Comparison of ENCODE assay signal across 18 mouse cellular contexts in the genomic region with DNA sequence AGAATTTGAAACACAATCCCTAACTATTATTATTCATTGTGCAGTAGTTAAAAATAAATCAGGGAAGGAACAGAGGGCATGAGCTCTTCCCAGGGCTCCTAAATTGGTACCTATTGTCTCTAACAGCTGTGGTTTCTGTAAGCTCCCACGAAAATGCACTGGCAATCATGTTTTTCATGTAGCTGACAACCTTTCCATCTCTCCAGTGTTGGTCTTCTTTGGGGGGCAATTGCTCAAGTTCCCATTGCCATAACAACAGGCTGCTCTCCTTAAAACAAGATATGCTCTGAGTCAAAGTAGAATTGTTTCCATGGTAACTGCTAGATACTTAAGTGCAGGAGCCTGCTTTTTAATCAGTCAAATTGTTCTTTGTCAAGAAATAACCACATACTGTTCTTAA.
A peak's percentile ranks its signal among the peaks of the same experiment; 100 is the strongest.
DNase-seq lines count a peak whose midpoint lies in the region; ATAC-seq and TF ChIP-seq lines count a peak whose summit lies in the region.
"Had no signal": no experiment of that assay in that cellular context is flagged by ENCODE, and none has a peak within 500 bp of the region (broad histone marks: within the 10 kb centered on the region; RNA-seq: fewer than 3 reads in every experiment).

No protein-coding gene starts in this region.

- H3K27ac ChIP-seq in forebrain, postnatal 0 days (ENCODE audit: low read depth, low read length): peak overlapping the region; percentile 78
- peak overlapping the region; percentile 47; the same call in 1 of the 2 replicates for H3K27ac ChIP-seq in midbrain, postnatal 0 days (ENCODE audit: low read depth, low read length)
- H3K27ac ChIP-seq: kidney, postnatal 0 days; macrophage had no signal

- no peaks in the 10 kb centered on the region; the same call in 1 of the 2 replicates for H3K36me3 ChIP-seq in forebrain, postnatal 0 days (ENCODE audit: insufficient read depth)
- H3K36me3 ChIP-seq in midbrain, postnatal 0 days (ENCODE audit: insufficient read depth, low read length): no peaks in the 10 kb centered on the region

- no peak overlapping the region for H3K4me2 ChIP-seq in forebrain, postnatal 0 days (ENCODE audit: low read depth)
- H3K4me2 ChIP-seq in midbrain, postnatal 0 days (ENCODE audit: low read depth, low read length, poor library complexity, severe bottlenecking): no peak overlapping the region
- H3K4me2 ChIP-seq: heart, embryonic 11.5 days; lung, embryonic 14.5 days had no signal

- WGBS in forebrain, postnatal 0 days: 2% methylated on average over 1 of the region's 1 CpGs
- WGBS in midbrain, postnatal 0 days: 10% methylated on average over 1 of the region's 1 CpGs

- no peak for TF ChIP-seq CTCF in forebrain, postnatal 0 days (IDR thresholded peaks at IDR 0.05; ENCODE audit: low read depth)
- no peak for TF ChIP-seq CTCF in midbrain, postnatal 0 days (IDR thresholded peaks at IDR 0.05)

- H3K4me1 ChIP-seq in forebrain, postnatal 0 days (ENCODE audit: insufficient read depth): peaks cover 9% of the 10 kb centered on the region
- H3K4me1 ChIP-seq in midbrain, postnatal 0 days (ENCODE audit: insufficient read depth, low read length): peaks cover 3% of the 10 kb centered on the region; the same call in 1 of the 2 replicates

- H3K27me3 ChIP-seq in forebrain, postnatal 0 days (ENCODE audit: insufficient read depth, low read length): no peaks in the 10 kb centered on the region
- no peaks in the 10 kb centered on the region for H3K27me3 ChIP-seq in midbrain, postnatal 0 days (ENCODE audit: insufficient read depth, low read length)

- no peak overlapping the region for H3K4me3 ChIP-seq in forebrain, postnatal 0 days (ENCODE audit: low read depth, low read length)
- no peak overlapping the region for H3K4me3 ChIP-seq in midbrain, postnatal 0 days (ENCODE audit: low read depth, low read length)

- H3K9ac ChIP-seq in forebrain, postnatal 0 days: no peak overlapping the region
- H3K9ac ChIP-seq in midbrain, postnatal 0 days (replicated peaks; ENCODE audit: low read length, poor library complexity, severe bottlenecking): no peak overlapping the region
- H3K9ac ChIP-seq: lung, embryonic 14.5 days had no signal

- peak; percentile 22 for DNase-seq in layer of hippocampus, adult 11-12 months (ENCODE audit: low spot score)
- no peak for DNase-seq in layer of hippocampus, postnatal 10 days (ENCODE audit: low spot score in 2 of 2)
- DNase-seq in brain, embryonic 18.5 days (ENCODE audit: low read depth, low spot score): peak; percentile 58
- peak; percentile 68 for DNase-seq in forebrain, postnatal 0 days
- peak; percentile 34 for DNase-seq in midbrain, postnatal 0 days (ENCODE audit: low spot score)
- DNase-seq in urinary bladder, postnatal 36 days (ENCODE audit: low spot score in 2 of 2): no peak
- DNase-seq in kidney, adult 11 months: no peak
- no peak for DNase-seq in adrenal gland, adult (ENCODE audit: inconsistent age in 2 of 2, low spot score in 1 of 2)
- DNase-seq: B cell, adult 2 months; cerebellum, adult 2 months; gastrocnemius, postnatal 36 days; heart, postnatal 36 days; lung, embryonic 14.5 days had no signal

- no peaks in the 10 kb centered on the region for H3K9me3 ChIP-seq in forebrain, postnatal 0 days (ENCODE audit: low read length)
- H3K9me3 ChIP-seq in midbrain, postnatal 0 days (ENCODE audit: low read length): no peaks in the 10 kb centered on the region

- ATAC-seq in forebrain, postnatal 0 days: peak; percentile 86
- 0 out of 2 replicates have a peak, but pooled peaks have one; percentile 65 for ATAC-seq in midbrain, postnatal 0 days (ENCODE audit: low FRiP score)
- ATAC-seq: intestine, embryonic 16.5 days; Patski had no signal

Comparison
In these comparisons a context has a peak if more than half of its experiments do, and no peak if none do; other contexts are left out.
1. DNase-seq: peak in layer of hippocampus, adult 11-12 months (single experiment), brain, embryonic 18.5 days (single experiment), forebrain, postnatal 0 days (single experiment) and midbrain, postnatal 0 days (single experiment); none in layer of hippocampus, postnatal 10 days (0 of 2), urinary bladder, postnatal 36 days (0 of 2), kidney, adult 11 months (single experiment) and adrenal gland, adult (0 of 2).